Mouse (Mus musculus) splenic B cell, adult 2 months (primary cell): ENCODE results near the gene T.

ENCODE experiments used
- DNase-seq: peaks from one replicate; pipeline ENCODE4 v3.0.0-alpha.2; 2011; ENCODE audit warnings: low read depth, low spot score
- H3K27me3 ChIP-seq: 2 replicates; pipeline ENCODE4 v1.6.1; 2012; ENCODE audit warnings: mild to moderate bottlenecking, low read length, moderate library complexity, mixed read lengths; ENCODE audit not compliant: control insufficient read depth, poor library complexity, insufficient read depth, severe bottlenecking
- H3K36me3 ChIP-seq: 2 replicates; pipeline ENCODE4 v1.6.1; 2012; ENCODE audit warnings: mild to moderate bottlenecking, low read length, moderate library complexity, mixed read lengths; ENCODE audit not compliant: control insufficient read depth, poor library complexity, insufficient read depth, severe bottlenecking

Gene T

GRCm38 (mm10) chr17:8415533-8415932 lies 18.7 kb upstream of the T start:
- no peaks in the 10 kb centered on the region for H3K36me3 ChIP-seq
- no peak for DNase-seq
- H3K27me3 ChIP-seq = no peaks in the 10 kb centered on the region

GRCm38 (mm10) chr17:8416865-8417264 lies 17.4 kb upstream of the T start:
- no peak for DNase-seq
- no peaks in the 10 kb centered on the region for H3K27me3 ChIP-seq

DNA sequence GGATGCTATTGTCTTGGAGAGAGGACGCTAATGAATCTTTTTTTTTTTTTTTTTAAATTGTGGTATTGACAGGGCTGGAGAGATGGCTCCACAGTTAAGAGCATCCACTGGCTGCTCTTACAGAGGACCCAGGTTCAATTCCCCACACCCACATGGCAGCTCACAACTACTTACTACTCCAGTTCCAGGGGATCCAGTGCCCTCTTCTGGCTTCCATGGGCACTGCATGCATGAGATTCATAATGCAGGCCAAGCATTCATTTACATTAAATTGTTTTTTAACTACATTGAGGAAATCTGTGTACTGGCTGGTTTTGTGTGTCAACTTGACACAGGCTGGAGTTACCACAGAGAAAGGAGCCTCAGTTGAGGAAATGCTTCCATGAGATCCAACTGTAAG lies 13.5 kb upstream of the T start:
- Histone ChIP-seq H3K36me3 (no peaks in the 10 kb centered on the region), H3K27me3 (no peaks in the 10 kb centered on the region)
- peak; percentile 18 for DNase-seq

More at GRCm38 (mm10) chr17:8416865-8417264, 17.4 kb upstream of the T start:
- H3K36me3 ChIP-seq = no peaks in the 10 kb centered on the region

- Histone ChIP-seq H3K27me3 (no peaks in the 10 kb centered on the region), H3K36me3 (no peaks in the 10 kb centered on the region)
- no peak for DNase-seq
These were observed 12.7 kb upstream of the T start for GRCm38 (mm10) chr17:8421517-8421916.

- H3K27me3 ChIP-seq = no peaks in the 10 kb centered on the region
- DNase-seq = peak; percentile 45
- H3K36me3 ChIP-seq = no peaks in the 10 kb centered on the region
These were observed 10.9 kb upstream of the T start for GRCm38 (mm10) chr17:8423283-8423682.

DNA sequence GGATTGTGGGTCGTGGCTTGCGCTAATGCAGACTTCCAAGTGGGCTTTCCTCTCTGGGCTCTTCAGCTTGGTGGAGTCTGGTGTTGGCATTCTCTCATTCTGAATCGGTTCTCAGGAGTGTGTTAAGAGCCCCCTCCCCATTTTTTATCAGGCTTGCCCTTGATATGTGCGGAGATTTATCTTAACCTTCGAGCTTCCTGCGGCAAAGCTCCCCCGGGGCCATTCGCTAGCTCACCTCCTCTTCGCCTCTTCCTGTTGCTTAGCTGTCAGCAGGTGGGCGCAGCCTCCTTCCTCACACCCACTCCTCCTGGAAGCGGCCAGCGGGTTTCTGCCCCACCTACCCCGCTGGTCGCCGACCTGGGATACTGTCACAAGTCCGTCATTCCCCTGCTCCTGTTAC lies 4.8 kb upstream of the T start:
- no peak for DNase-seq
- Histone ChIP-seq H3K27me3 (no peaks in the 10 kb centered on the region), H3K36me3 (no peaks in the 10 kb centered on the region)

GRCm38 (mm10) chr17:8429896-8430295 lies 4.3 kb upstream of the T start:
- Histone ChIP-seq H3K36me3 (no peaks in the 10 kb centered on the region), H3K27me3 (no peaks in the 10 kb centered on the region)
- DNase-seq = no peak

GRCm38 (mm10) chr17:8432179-8432800 lies 1.9 kb upstream of the T start:
- H3K36me3 ChIP-seq = no peaks in the 10 kb centered on the region
- no peak for DNase-seq
- no peaks in the 10 kb centered on the region for H3K27me3 ChIP-seq

- no peak for DNase-seq
- H3K36me3 ChIP-seq = no peaks in the 10 kb centered on the region
- no peaks in the 10 kb centered on the region for H3K27me3 ChIP-seq
These were observed 874 bp upstream of the T start for GRCm38 (mm10) chr17:8433121-8433977.

GRCm38 (mm10) chr17:8436184-8436583 lies 2.0 kb downstream of the T start:
- no peak for DNase-seq
- H3K27me3 ChIP-seq = no peaks in the 10 kb centered on the region
- H3K36me3 ChIP-seq = no peaks in the 10 kb centered on the region

DNA sequence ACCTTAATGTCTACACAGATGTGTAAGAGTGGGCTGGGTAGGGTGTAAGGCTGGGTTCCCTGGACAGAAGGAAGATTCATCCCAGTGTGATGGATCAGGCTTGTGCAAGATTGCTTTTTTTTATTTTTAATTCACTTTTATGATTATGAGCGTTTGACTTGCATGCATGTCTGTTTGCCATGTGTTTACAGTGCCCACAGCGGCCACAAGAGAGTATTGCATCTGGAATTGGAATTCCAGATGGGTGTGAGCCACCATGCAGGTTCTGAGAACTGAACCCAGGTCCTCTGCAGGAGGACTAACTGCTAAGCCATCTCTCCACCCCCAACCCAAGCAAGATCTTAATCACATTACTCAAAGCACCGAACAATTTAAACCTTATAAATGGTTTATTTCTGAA lies 9.8 kb downstream of the T start:
- no peaks in the 10 kb centered on the region for H3K27me3 ChIP-seq
- DNase-seq = no peak
- no peaks in the 10 kb centered on the region for H3K36me3 ChIP-seq

DNA sequence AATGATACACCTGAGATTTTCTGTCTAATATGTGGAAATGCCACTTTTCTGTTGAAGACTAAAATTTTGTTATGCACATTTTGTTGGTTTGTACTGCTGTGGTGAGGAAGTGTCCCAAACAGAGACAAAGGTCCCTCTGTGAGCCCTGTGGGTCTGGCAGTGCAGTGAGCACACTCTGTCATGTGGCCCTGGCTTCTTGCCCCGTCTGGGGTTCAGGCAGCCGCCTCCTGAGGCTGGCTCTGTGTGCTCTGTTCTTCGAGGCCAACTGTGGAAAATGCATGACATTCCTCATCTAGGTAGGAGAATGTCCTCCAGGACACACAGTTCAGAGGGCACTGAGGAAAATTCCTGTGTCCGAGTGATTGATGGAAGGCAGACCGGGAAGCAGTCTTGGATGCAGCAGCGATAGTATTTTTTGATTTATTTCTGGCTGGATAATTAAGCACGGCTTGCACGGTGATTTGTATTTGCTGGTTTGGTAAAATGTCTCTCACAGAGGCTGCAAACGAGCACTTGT lies 13.5 kb downstream of the T start:
- DNase-seq = no peak
- Histone ChIP-seq H3K27me3 (no peaks in the 10 kb centered on the region), H3K36me3 (no peaks in the 10 kb centered on the region)

- Histone ChIP-seq H3K27me3 (no peaks in the 10 kb centered on the region), H3K36me3 (no peaks in the 10 kb centered on the region)
- DNase-seq = no peak
These were observed 14.1 kb downstream of the T start for GRCm38 (mm10) chr17:8448324-8448723.

- no peaks in the 10 kb centered on the region for H3K27me3 ChIP-seq
- DNase-seq = no peak
- no peaks in the 10 kb centered on the region for H3K36me3 ChIP-seq
These were observed 21.0 kb downstream of the T start for GRCm38 (mm10) chr17:8455196-8455595.

GRCm38 (mm10) chr17:8455601-8456000 lies 21.4 kb downstream of the T start:
- no peak for DNase-seq

More at GRCm38 (mm10) chr17:8455601-8456000, 21.4 kb downstream of the T start:
- no peaks in the 10 kb centered on the region for H3K27me3 ChIP-seq
- no peaks in the 10 kb centered on the region for H3K36me3 ChIP-seq
